Mouse (Mus musculus) induced T-regulatory cell, adult 2 months (primary cell): Measurements from ENCODE around the gene Fcgrt.
"Not testable (repeated sequence)": the region's sequence is repeated elsewhere in the genome, so short reads cannot be mapped to it uniquely, and the experiment has no call there.

Experiments used
- DNase-seq: peaks from one replicate; pipeline ENCODE4 v3.0.0-alpha.2; 2012; ENCODE audit warnings: low read depth

Gene Fcgrt

DNA sequence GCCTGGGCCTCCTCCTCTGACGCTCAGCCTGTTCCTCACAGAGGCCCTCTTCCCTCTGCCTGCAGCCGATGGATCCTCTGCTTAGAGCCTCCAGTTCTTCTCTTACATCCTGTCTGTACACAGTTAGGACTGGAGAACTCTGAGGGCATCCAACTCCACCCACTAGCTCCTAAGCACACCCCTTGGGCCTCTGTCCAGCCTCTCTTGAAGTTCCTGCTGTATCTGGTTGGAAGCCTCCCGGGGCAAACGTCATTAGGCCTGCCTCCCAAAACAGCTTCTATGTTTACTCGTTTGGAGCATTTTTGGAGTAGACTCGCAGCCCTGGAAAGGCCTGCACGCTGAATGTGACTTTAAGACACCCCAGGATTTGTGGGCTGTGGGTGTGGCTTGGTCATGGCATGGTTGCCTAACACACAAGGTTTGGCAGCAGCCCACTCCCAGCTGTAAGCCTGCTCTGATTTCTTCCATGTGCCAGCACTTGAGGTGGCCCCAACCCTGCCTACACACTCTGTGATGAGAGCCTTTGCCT is at the start of gene Fcgrt:
Fcgrt (minus strand) TSS at position 200 of the 529 bp plus-strand sequence.
- no peak for DNase-seq

DNA sequence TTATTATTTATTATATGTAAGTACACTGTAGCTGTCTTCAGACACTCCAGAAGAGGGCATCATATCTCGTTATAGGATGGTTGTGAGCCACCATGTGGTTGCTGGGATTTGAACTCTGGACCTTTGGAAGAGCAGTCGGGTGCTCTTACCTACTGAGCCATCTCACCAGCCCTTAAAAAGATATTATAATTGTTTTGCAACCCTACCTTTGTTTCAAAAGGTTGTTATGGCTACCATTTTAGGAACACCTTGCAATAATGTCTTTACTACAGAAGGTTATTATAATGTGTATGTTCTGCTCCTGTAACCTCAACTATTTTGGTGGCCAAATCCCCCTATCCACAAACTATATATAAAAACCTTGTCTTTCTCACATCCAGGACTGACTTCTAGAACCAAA is 49.4 kb upstream of the Fcgrt start:
- DNase-seq: not testable (repeated sequence)

- DNase-seq: no peak
Observed at GRCm38 (mm10) chr7:45151303-45151702, 47.7 kb upstream of the Fcgrt start.

GRCm38 (mm10) chr7:45150321-45150720 is 46.7 kb upstream of the Fcgrt start:
- no peak for DNase-seq

- no peak for DNase-seq
Observed at GRCm38 (mm10) chr7:45149545-45149944, 45.9 kb upstream of the Fcgrt start.

- DNase-seq: no peak
Observed at GRCm38 (mm10) chr7:45148534-45149098, 45.0 kb upstream of the Fcgrt start.

DNA sequence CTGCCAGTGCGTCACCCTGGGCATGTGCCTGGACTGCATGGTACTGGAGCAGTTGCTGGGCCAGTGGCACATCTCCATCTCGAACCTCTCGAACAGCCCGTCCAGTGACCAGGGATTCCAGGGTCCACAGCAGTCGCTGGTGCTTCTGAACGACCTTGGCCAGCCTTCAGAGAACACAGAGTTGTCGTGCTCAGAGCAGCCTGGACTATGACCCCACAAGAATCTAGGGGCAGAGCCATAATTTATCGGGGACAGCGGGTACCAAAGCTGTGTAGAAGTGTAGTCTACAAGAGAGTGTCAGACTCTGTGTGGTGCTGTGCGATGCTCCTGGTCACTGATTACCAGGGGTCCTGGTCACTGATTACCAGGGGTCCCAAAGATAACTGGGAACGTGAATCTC is 44.2 kb upstream of the Fcgrt start:
- no peak for DNase-seq

GRCm38 (mm10) chr7:45147267-45147666 is 43.6 kb upstream of the Fcgrt start:
- DNase-seq: no peak

- DNase-seq: no peak
Observed at GRCm38 (mm10) chr7:45145460-45145859, 41.8 kb upstream of the Fcgrt start.

- no peak for DNase-seq
Observed at GRCm38 (mm10) chr7:45144368-45145174, 40.9 kb upstream of the Fcgrt start.

GRCm38 (mm10) chr7:45141914-45142313 is 38.3 kb upstream of the Fcgrt start:
- no peak for DNase-seq

DNA sequence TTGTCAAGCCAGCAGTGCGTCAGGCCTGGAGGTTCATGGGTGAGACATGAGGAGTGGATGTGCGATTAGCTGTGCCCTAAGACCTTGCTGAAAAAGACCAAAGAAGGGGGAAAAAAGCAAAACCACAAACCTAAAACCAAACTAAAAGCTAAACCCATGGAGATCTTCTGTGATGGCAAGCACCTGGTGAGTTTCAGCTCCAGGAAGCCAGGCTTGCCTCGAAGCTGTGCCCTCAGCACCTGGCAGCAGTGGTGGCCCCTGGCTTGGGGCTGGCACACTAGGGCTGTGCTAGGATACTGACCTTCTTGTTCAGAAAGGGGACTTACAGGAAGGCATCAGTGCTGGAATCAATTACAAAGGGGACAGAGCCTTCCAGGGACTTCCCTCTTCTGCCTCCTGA is 37.7 kb upstream of the Fcgrt start:
- no peak for DNase-seq

DNA sequence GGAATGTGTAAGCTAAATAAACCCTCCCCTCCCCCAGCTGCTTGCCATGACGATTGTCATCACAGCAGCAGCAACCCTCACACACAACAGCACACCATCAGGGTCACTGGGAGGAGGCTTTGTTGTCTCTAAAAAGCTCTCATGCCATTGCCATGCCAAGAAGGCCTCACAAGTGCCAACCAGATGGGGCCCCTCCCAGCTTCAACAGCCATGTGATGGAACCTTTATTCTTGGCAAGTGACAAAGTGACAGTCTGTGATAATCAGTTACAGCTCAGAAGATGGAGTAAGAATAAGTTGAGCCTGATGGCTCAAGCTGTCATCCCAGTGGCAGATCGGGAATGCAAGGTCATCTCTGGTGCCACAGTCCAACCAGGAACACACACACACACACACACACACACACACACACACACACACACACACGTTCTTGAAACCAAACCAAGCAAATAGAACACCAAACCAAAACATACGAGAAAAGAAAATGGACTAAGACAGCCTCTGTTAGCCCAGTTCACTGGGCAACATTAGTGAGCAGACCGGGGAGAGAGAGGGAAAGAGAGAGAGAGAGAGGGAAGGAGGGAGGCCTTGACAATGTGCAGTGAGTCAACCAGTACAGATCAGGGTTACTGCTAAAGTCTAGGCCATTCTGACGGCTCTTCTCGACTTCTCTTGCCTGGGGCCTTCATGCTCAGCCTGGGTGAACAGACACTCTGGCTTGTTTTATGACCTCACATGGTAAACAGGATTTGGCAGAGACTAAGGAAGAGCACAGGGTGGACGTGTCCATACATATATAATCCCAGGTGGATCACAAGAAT is 36.5 kb upstream of the Fcgrt start:
- no peak for DNase-seq

GRCm38 (mm10) chr7:45138403-45138802 is 34.8 kb upstream of the Fcgrt start:
- DNase-seq: no peak

DNA sequence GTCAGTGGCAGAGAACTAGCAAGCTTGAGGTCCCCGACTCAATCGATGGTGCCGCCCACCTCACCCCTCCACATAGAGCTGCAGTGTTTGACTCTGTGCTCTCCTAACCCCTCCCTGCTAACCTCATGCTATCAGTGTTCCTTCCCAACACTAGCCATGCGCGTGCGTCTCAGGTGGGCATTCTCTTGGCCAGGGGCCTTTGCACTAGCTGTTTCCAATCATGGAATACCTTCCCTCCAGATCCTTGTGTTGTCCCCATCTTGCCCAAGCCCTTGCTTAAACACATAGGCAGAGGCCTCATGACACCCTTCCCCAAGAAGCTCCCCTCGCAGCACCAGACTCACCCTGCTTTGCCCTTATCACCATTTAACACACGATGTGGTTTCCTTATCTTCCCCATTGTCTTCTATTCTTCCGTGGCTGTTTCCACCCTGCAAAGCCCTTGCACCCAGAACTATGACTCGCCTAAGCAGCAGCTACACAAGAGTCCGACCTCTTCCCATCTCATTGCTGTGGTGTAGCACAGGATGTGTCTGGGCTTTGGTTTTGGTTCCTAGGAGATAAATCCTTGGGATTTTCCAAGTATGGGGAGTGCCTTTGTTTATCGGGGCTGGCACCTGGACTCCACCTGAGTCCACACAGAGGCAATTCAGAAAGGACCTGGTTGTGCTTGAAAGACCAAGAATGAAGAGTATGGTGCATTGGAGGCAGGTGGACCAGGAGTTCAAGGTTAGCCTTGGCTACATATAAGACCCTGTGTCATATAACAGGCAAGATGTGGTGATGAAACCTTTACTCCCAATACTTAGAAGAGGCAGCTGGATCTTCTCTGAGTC is 33.7 kb upstream of the Fcgrt start:
- peak; percentile 69 for DNase-seq

DNA sequence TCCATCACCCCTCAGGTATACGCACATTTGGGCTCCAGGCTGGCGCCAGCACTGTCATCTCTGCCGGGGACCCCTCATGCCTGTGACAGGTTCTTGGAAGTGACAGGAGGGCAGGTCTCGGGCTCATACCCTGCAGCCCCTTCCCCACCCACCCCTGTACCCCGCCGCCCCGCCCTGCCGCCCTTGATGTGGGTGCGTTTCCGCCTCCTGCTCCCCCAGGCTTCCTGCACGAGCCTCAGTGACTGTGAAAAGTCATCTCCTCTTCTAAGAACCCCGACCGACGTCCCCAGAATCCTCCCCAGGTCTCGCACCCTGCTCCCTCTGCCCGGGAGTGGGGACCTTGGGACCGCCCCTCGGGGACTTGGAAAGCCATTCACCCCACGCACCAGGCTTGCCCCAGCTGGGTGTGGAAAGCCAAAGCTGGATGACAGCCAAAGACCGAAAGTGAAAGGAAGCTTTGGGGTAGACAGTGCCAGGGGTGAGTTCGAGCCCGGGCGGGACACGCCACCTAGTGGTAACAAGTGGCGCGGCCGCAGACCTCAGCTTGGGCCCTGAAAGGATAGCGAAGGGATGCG is 32.4 kb upstream of the Fcgrt start, which contains the start of the genes Gm45713 and Flt3l:
Gm45713 (minus strand) TSS at position 239 of the 575 bp plus-strand sequence.
Flt3l (minus strand) TSS at position 440 of the 575 bp plus-strand sequence.
- peak; percentile 97 for DNase-seq

- peak; percentile 67 for DNase-seq
Observed at GRCm38 (mm10) chr7:45135370-45135769, 31.7 kb upstream of the Fcgrt start.

GRCm38 (mm10) chr7:45134544-45135026 is 30.9 kb upstream of the Fcgrt start:
- DNase-seq: peak; percentile 89

DNA sequence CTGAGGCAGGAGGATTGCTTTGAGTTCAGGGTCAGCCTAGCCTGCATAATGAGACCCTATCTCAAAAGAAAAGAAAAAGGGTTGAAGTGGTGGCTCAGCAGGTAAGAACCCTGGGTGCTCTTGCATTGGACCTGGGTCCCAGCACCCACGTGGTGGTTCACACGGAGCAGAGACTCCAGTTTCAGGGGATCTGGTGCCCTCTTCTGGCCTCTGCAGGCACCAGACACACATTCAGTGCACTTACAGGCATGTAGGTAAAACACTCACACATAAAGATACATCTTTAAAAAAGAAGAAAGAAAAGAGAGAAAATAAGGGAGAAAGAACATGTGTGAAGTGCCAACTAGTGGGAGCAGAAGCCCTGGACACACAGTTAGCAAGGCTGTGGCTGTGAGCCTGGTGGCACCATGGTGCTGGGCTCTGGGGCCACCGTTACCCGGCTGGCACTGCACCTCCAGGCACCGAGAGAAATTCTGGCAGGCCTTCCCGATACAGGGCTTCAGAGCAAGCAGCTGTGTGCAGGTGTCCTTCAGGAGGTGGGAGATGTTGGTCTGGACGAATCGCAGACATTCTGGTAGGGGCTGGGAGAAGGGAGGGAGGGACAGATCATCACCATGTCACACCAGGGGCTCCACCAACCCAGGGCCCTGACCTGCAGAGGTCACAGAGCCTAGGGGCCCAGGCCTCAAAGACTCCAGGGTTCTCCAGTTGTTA is 30.0 kb upstream of the Fcgrt start:
- peak; percentile 40 for DNase-seq

DNA sequence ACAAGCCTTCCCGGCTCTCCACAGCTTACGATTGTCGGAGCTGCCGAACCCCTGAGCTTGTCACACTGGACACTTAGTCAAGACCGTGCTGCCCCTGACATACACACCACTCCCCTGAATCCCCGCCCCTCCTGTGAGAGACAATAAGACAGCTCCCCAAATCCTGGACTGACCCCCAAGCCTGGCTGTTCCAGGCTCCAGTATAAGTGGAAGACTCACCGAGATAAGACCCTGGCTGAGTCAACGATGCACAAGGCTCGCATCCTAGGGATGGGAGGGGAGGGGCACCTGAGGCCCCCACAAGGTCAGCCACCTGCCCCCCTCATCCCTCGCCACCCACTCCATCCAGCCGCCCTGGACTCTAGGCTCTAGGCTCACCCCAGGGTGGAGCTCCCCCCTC is 28.2 kb upstream of the Fcgrt start:
- DNase-seq: no peak
